Mouse (Mus musculus) CD8-positive naive resting alpha-beta T cell, adult 57 days (primary cell): Measurements from ENCODE around the gene Tnfsf8. TPM values are rescaled to one million over a fixed set of nuclear protein-coding genes. Genes with fewer than 3 reads are reported as not detected.

Experiments
- total RNA-seq: library from RNA; stranded (reverse); gene quantifications from one replicate; pipeline ENCODE4 v1.2.4, GENCODE M21; 2023

The Tnfsf8 gene
- 10.7 TPM for total RNA-seq

GRCm38 (mm10) chr4:63860688-63861540 lies at the start of gene Tnfsf8:
Gene Tnfsf8, minus strand, starts transcription at chr4:63861347.

Other genes with a start within 250 kb of the Tnfsf8 start
- not detected for gene Tex48, start 238.9 kb downstream of the Tnfsf8 start, total RNA-seq
- not detected for gene Gm11214, start 198.0 kb downstream of the Tnfsf8 start, total RNA-seq
- gene Tnfsf15, start 116.2 kb downstream of the Tnfsf8 start, total RNA-seq = not detected
- not detected for gene Tnc, start 185.7 kb upstream of the Tnfsf8 start, total RNA-seq